Mouse (Mus musculus) hindbrain, postnatal 0 days (tissue): ENCODE measurements around the gene Tfe3. TPM values are rescaled to one million over a fixed set of nuclear protein-coding genes. Genes with fewer than 3 reads are reported as not detected.
"Not testable (repeated sequence)": the region's sequence is repeated elsewhere in the genome, so short reads cannot be mapped to it uniquely, and the experiment has no call there.

Source experiments
- ATAC-seq: fragments of 200-750 bp; cut with Nextera tagmentation; 2 replicates; pipeline ENCODE4 v1.8.0; 2017; ENCODE audit warnings: mild to moderate bottlenecking, moderate TSS enrichment, moderate library complexity
- DNase-seq: peaks from one replicate; pipeline ENCODE4 v3.0.0-alpha.2; 2015; ENCODE audit warnings: low spot score
- H3K27ac ChIP-seq: fragments of 300-500 bp; sonication (generic); 2 replicates; pipeline ENCODE4 v1.5.1; 2014; ENCODE audit warnings: mild to moderate bottlenecking
- H3K27me3 ChIP-seq: fragments of 300-500 bp; sonication (generic); 2 replicates; pipeline ENCODE4 v1.6.1; 2014; ENCODE audit warnings: low read length, mixed read lengths; ENCODE audit not compliant: insufficient read depth
- H3K36me3 ChIP-seq: fragments of 300-500 bp; sonication (generic); 2 replicates; pipeline ENCODE4 v1.6.1; 2014; ENCODE audit warnings: low read length, mixed read lengths; ENCODE audit not compliant: insufficient read depth
- H3K4me1 ChIP-seq: fragments of 300-500 bp; sonication (generic); 2 replicates; pipeline ENCODE4 v1.6.1; 2014; ENCODE audit warnings: antibody characterized with exemption, low read length, mixed read lengths; ENCODE audit not compliant: insufficient read depth
- H3K4me2 ChIP-seq: fragments of 300-500 bp; sonication (generic); 2 replicates; pipeline ENCODE4 v1.6.1; 2014; ENCODE audit warnings: low read depth, mild to moderate bottlenecking, low read length, moderate library complexity, mixed read lengths
- H3K4me3 ChIP-seq: fragments of 300-500 bp; sonication (generic); 2 replicates; pipeline ENCODE4 v1.5.1; 2014; ENCODE audit warnings: low read length
- H3K9ac ChIP-seq: fragments of 300-500 bp; sonication (generic); replicated peaks from 2 replicates; pipeline ENCODE4 v1.6.1; 2014; ENCODE audit warnings: mild to moderate bottlenecking, low read length, moderate library complexity, mixed read lengths
- H3K9me3 ChIP-seq: fragments of 300-500 bp; sonication (generic); 2 replicates; pipeline ENCODE4 v1.6.1; 2016; ENCODE audit warnings: low read length, mixed read lengths
- CTCF ChIP-seq: IDR thresholded peaks from 2 replicates; pipeline ENCODE4 v1.5.1; 2016; ENCODE audit warnings: antibody characterized with exemption, control low read depth, low read depth
- WGBS: fragments of 180-500 bp; shearing (Covaris S2); extraction: QIAGEN DNeasy Blood & Tissue Kit; methylation state at CpG from one replicate; pipeline ENCODE4 v1.1.7; 2014; 5-methylcytosine and 5-hydroxymethylcytosine counted together
- polyA plus RNA-seq: library from polyadenylated mRNA; unstranded; fragments of >200 nt; fragmentation: Nextera tagmentation; extraction: Ambion mirVana; gene quantifications from 2 replicates; pipeline ENCODE4 v1.2.1, GENCODE M21; 2015
- total RNA-seq: library from RNA; depleted of rRNA; stranded (reverse); fragments of >200 nt; gene quantifications from 2 replicates; pipeline ENCODE4 v1.2.3, GENCODE M21; 2014

The Tfe3 gene
- total and polyA plus RNA-seq, 2 experiments from 2014 or later = 21.4 to 36.1 TPM

DNA sequence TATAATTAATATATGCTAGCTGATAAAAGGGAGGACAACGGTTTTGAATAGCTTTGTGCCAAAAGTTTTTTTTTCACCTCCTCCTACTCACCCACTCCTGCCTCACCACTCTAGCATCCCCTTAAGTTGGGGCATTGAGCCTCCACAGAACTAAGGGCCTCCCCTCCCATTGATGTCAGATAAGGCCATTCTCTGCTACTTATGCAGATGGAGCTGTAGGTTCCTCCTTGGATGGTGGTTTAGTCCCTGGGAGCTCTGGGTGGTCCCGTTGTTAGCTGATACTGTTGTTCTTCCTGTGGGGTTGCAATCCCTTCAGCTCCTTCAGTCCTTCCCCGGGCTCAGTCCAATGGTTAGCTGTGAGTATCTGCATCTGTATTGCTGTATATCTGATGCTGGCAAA lies 16.9 kb downstream of the Tfe3 start:
- TF ChIP-seq CTCF = no peak
- 33% methylated on average over 3 of the region's 3 CpGs for WGBS

DNA sequence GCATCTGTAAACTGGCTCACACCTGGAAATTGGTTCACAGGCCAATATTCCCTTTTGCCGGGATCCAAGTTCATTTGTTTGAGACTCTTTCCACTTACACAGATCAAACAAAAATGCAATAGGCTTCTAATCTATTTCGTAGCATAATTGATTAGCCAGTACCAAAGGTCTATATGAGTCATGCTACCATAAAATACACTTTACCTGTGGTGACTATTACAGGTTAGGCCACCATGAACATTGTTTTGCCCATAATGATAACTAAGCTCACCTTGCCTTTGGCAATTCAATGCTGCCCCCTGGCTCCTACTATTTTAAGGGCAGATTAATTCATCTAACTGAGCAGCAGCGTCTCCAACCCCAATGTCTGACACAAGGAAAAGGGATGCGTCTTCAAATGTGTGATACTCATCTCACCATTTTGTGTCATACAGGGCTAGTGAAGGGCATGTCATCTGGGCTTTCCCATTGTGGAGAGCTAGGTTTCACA lies 20.3 kb downstream of the Tfe3 start:
- no peak overlapping the region for H3K27ac ChIP-seq
- DNase-seq (no peak), ATAC-seq (no peak)
- H3K36me3 ChIP-seq = no peaks in the 10 kb centered on the region
- H3K9ac ChIP-seq = no peak overlapping the region
- no peaks in the 10 kb centered on the region for H3K4me1 ChIP-seq
- H3K9me3 ChIP-seq = no peaks in the 10 kb centered on the region
- TF ChIP-seq CTCF = no peak
- H3K4me3 ChIP-seq = no peak overlapping the region
- 76% methylated on average over 4 of the region's 4 CpGs for WGBS
- no peaks in the 10 kb centered on the region for H3K27me3 ChIP-seq
- no peak overlapping the region for H3K4me2 ChIP-seq

More for the DNA sequence above, 16.9 kb downstream of the Tfe3 start:
- no peak overlapping the region for H3K27ac ChIP-seq
- DNase-seq = no peak
- H3K4me2 ChIP-seq = no peak overlapping the region
- H3K36me3 ChIP-seq = no peaks in the 10 kb centered on the region
- no peak overlapping the region for H3K9ac ChIP-seq
- no peaks in the 10 kb centered on the region for H3K27me3 ChIP-seq
- no peaks in the 10 kb centered on the region for H3K9me3 ChIP-seq
- H3K4me1 ChIP-seq = no peaks in the 10 kb centered on the region
- no peak overlapping the region for H3K4me3 ChIP-seq
- ATAC-seq = no peak

DNA sequence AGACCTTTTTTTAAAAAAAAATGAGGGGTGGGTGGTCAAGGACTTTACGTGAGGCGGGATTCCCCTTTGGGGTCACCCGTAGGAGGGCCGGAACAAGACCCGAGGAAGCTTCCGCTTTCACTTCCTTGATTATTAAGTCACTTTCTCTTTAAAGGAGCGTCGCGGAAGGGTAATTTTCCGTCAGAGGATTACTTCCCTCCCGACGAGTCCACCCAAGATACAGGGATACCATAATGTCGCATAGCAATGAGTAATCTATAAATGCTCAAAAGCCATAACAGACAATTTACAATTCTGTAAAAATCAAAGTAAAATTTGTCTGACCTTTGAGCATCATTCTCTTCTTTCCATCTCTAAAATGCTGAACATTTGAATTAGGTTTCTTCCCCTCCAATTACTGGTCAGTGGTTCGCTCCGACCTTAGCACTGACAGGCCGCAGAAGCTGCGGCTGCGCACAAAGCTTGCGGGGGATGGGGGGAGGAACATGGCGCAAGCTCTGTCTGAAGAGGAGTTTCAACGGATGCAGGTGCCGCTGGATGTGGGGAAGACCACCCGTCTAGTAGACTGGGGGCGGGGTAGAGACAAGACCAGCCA lies 27.3 kb downstream of the Tfe3 start, which contains the start of gene Gripap1:
Gene Gripap1, plus strand, starts transcription at position 224 of the 595 bp plus-strand sequence.
- Histone ChIP-seq H3K4me3 (peak within 1 kb of the TSS; percentile 51), H3K4me2 (peak within 1 kb of the TSS; percentile 57), H3K27me3 (no peaks in the 10 kb centered on the region), H3K4me1 (no peaks in the 10 kb centered on the region), H3K9ac (peak within 1 kb of the TSS; percentile 59), H3K9me3 (no peaks in the 10 kb centered on the region), H3K27ac (peak within 1 kb of the TSS; percentile 67; the same call in 1 of the 2 replicates), H3K36me3 (no peaks in the 10 kb centered on the region)
- peak; percentile 91 for DNase-seq
- 27% methylated on average over 24 of the region's 24 CpGs for WGBS
- no peak for TF ChIP-seq CTCF
- peak; percentile 93 for ATAC-seq

DNA sequence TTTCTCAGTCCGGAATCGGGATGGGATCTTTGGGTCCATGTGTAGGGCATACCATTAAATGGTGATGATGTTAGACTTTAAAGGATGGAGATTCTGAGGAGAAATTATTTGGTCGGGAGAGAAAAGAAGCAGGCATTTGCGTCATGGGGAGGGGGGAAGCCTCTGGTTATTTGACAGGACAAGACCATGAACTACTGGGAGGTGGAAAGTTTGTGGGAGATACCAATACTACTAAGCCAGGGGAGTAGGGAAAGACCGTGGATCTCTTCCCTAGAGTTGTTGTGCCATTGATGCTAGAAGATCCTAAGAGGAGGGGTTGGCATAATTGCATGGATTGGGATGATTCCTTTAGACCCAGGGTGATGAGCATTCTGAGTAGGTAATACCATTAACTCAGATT lies 27.9 kb downstream of the Tfe3 start:
- peak overlapping the region; percentile 51 for H3K4me3 ChIP-seq
- 33% methylated on average over 5 of the region's 5 CpGs for WGBS
- peak; percentile 16 for DNase-seq
- peak overlapping the region; percentile 59 for H3K9ac ChIP-seq
- no peaks in the 10 kb centered on the region for H3K9me3 ChIP-seq
- peak overlapping the region; percentile 67; the same call in 1 of the 2 replicates for H3K27ac ChIP-seq
- H3K36me3 ChIP-seq = no peaks in the 10 kb centered on the region
- no peaks in the 10 kb centered on the region for H3K27me3 ChIP-seq
- H3K4me1 ChIP-seq = no peaks in the 10 kb centered on the region
- TF ChIP-seq CTCF = no peak
- peak; percentile 39 for ATAC-seq
- peak overlapping the region; percentile 57 for H3K4me2 ChIP-seq

DNA sequence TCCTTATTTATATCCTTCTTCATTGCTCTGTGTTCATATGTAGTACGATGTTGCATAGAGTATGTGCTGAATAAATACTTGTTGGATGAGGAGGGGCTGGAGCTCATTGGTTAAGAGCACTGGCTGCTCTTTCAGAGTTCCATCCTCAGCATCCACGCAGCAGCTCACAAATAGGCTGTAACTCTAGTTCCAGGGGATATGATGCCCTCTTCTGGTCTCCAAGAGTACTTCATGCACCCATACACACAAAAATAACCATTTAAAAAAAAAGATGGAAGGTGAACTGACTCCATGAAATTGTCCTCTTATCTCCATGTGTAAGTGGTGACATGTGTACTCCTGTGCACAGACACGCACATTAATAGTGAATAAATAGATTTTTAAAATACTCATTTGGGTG lies 31.0 kb downstream of the Tfe3 start:
- Histone ChIP-seq H3K27me3 (no peaks in the 10 kb centered on the region), H3K36me3 (no peaks in the 10 kb centered on the region), H3K4me3 (no peak overlapping the region), H3K4me2 (no peak overlapping the region), H3K9me3 (no peaks in the 10 kb centered on the region), H3K4me1 (no peaks in the 10 kb centered on the region), H3K27ac (no peak overlapping the region), H3K9ac (no peak overlapping the region)
- TF ChIP-seq CTCF = peak; percentile 59
- DNase-seq = peak; percentile 45
- 54% methylated on average over 3 of the region's 3 CpGs for WGBS
- ATAC-seq = no peak

GRCm38 (mm10) chrX:7795016-7795415 lies 32.7 kb downstream of the Tfe3 start:
- no peak overlapping the region for H3K27ac ChIP-seq
- H3K36me3 ChIP-seq = 0 out of 2 replicates have a peak, but pooled peaks cover 5% of the 10 kb centered on the region
- no peak overlapping the region for H3K4me3 ChIP-seq
- H3K9ac ChIP-seq = no peak overlapping the region
- H3K4me2 ChIP-seq = no peak overlapping the region
- WGBS = 36% methylated on average over 7 of the region's 7 CpGs
- no peaks in the 10 kb centered on the region for H3K9me3 ChIP-seq
- DNase-seq (no peak), ATAC-seq (no peak)
- no peaks in the 10 kb centered on the region for H3K4me1 ChIP-seq
- no peak for TF ChIP-seq CTCF
- H3K27me3 ChIP-seq = no peaks in the 10 kb centered on the region

DNA sequence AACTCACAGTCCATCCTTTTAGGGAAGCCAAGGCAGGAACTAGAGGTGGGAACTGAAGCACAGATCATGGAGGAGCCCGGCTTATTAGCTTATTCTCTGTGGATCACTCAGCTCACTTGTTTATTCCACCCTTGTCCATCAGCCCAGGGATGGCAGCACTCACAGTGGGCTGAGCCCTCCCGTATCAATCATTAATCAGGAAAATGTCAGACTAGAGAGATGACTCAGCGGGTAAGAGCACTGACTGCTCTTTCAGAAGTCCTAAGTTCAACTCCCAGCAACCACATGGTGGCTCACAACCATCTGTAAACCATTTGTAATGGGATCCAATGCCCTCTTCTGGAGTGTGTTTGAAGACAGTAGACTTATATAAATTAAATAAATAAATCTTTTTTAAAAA lies 35.0 kb downstream of the Tfe3 start:
- Histone ChIP-seq H3K9me3 (no peaks in the 10 kb centered on the region), H3K36me3 (0 out of 2 replicates have a peak, but pooled peaks cover 8% of the 10 kb centered on the region), H3K4me2 (no peak overlapping the region), H3K4me3 (no peak overlapping the region), H3K27ac (no peak overlapping the region), H3K27me3 (no peaks in the 10 kb centered on the region), H3K4me1 (no peaks in the 10 kb centered on the region), H3K9ac (no peak overlapping the region)
- ATAC-seq (no peak), DNase-seq (no peak)
- TF ChIP-seq CTCF = no peak
- WGBS = 83% methylated on average over 3 of the region's 3 CpGs

DNA sequence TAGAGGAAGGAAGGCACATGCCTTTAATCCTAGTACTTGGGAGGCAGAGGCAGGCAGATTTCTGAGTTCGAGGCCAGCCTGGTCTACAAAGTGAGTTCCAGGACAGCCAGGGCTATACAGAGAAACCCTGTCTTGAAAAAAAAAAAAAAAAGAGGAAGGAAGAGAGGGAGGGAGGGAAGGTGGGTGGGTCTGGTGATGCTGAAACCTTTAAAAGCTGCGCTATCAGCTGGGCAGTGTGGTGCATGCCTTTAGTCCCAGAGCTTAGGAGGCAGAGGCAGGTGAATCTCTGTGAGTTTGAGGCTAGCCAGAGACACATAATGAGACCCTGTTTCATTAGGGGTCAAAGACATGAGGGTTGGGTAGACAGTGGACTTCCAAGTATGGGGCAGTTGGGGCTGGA lies 39.8 kb downstream of the Tfe3 start:
- H3K27me3 ChIP-seq, DNase-seq, H3K4me1 ChIP-seq, ATAC-seq, H3K4me2 ChIP-seq, H3K27ac ChIP-seq, H3K9me3 ChIP-seq, H3K4me3 ChIP-seq, H3K36me3 ChIP-seq, H3K9ac ChIP-seq: not testable (repeated sequence)
- WGBS = 86% methylated on average over 2 of the region's 2 CpGs
